18 mouse cellular contexts compared by ENCODE assay signal in genomic region chr2:134717815-134718362, GRCm38 (mm10).
A peak's percentile ranks its signal among the peaks of the same experiment; 100 is the strongest.
DNase-seq lines count a peak whose midpoint lies in the region; ATAC-seq and TF ChIP-seq lines count a peak whose summit lies in the region.
"Had no signal": no experiment of that assay in that cellular context is flagged by ENCODE, and none has a peak within 500 bp of the region (broad histone marks: within the 10 kb centered on the region; RNA-seq: fewer than 3 reads in every experiment).

No protein-coding gene starts in this region.

- peak; percentile 50; the same call in 1 of the 2 replicates for ATAC-seq in hindbrain, embryonic 16.5 days
- ATAC-seq in hindbrain, embryonic 13.5 days (ENCODE audit: low FRiP score) = no peak
- no peak for ATAC-seq in embryonic facial prominence, embryonic 14.5 days (ENCODE audit: low read depth)
- ATAC-seq: lung, postnatal 0 days had no signal

- H3K27me3 ChIP-seq in hindbrain, embryonic 16.5 days (replicated peaks; ENCODE audit: control insufficient read depth, insufficient read depth, low read length) = no peaks in the 10 kb centered on the region
- no peaks in the 10 kb centered on the region for H3K27me3 ChIP-seq in hindbrain, embryonic 13.5 days
- H3K27me3 ChIP-seq in embryonic facial prominence, embryonic 14.5 days (replicated peaks; ENCODE audit: control insufficient read depth, insufficient read depth, low read length) = no peaks in the 10 kb centered on the region
- H3K27me3 ChIP-seq in heart, adult 2 months (ENCODE audit: control insufficient read depth, insufficient read depth, low read length) = no peaks in the 10 kb centered on the region
- H3K27me3 ChIP-seq: forebrain, embryonic 12.5 days; heart, embryonic 12.5 days; limb, embryonic 13.5 days; neural tube, embryonic 13.5 days had no signal

- H3K36me3 ChIP-seq in hindbrain, embryonic 16.5 days (ENCODE audit: control insufficient read depth, insufficient read depth, low read length) = no peaks in the 10 kb centered on the region
- H3K36me3 ChIP-seq in hindbrain, embryonic 13.5 days = no peaks in the 10 kb centered on the region
- H3K36me3 ChIP-seq in embryonic facial prominence, embryonic 14.5 days (ENCODE audit: control insufficient read depth, insufficient read depth, low read length) = no peaks in the 10 kb centered on the region
- H3K36me3 ChIP-seq in heart, adult 2 months (ENCODE audit: control insufficient read depth, insufficient read depth, low read length) = no peaks in the 10 kb centered on the region
- H3K36me3 ChIP-seq: forebrain, embryonic 12.5 days; heart, embryonic 12.5 days; limb, embryonic 13.5 days; neural tube, embryonic 13.5 days had no signal

- peak; percentile 2 to 9 for DNase-seq in left cerebral cortex, postnatal 25 days (ENCODE audit: low spot score in 2 of 2)
- no peak for DNase-seq in left cerebral cortex, postnatal 4 days
- peak; percentile 11 for DNase-seq in brain, embryonic 14.5 days (ENCODE audit: low read depth)
- DNase-seq in embryonic facial prominence, embryonic 14.5 days (ENCODE audit: low spot score) = peak; percentile 29
- DNase-seq in T-cell, adult 2 months (ENCODE audit: low spot score) = no peak
- DNase-seq in heart, adult 2 months = no peak
- DNase-seq: adrenal gland, postnatal 10 days; cerebellum, adult 18-20 months; cerebellum, postnatal 36 days; kidney, postnatal 4 days had no signal

- intact Hi-C loops in left cerebral cortex, postnatal 25 days (cut with DNase I) = no loop called here
- intact Hi-C loops in left cerebral cortex, postnatal 4 days (cut with DNase I) = no loop called here
- intact Hi-C loops in heart, adult 2 months (cut with DNase I) = no loop called here

- no peak for TF ChIP-seq POLR2A in brain, embryonic 14.5 days (IDR thresholded peaks at IDR 0.05; ENCODE audit: borderline replicate concordance, extremely low read depth, insufficient read depth, insufficient read length, poor library complexity, severe bottlenecking)
- no peak for TF ChIP-seq POLR2A in heart, adult 2 months (IDR thresholded peaks at IDR 0.05; ENCODE audit: insufficient read depth, low read depth, low read length)

- H3K4me2 ChIP-seq in hindbrain, embryonic 16.5 days (ENCODE audit: low read length) = no peak overlapping the region
- H3K4me2 ChIP-seq in hindbrain, embryonic 13.5 days = no peak overlapping the region
- no peak overlapping the region for H3K4me2 ChIP-seq in embryonic facial prominence, embryonic 14.5 days (ENCODE audit: low read depth, low read length)
- H3K4me2 ChIP-seq: forebrain, embryonic 12.5 days; heart, embryonic 12.5 days; limb, embryonic 13.5 days; neural tube, embryonic 13.5 days had no signal

- no peaks in the 10 kb centered on the region for H3K79me2 ChIP-seq in heart, adult 2 months (replicated peaks; ENCODE audit: control insufficient read depth, insufficient read depth, low read length)

- H3K4me1 ChIP-seq in hindbrain, embryonic 16.5 days (ENCODE audit: control insufficient read depth, insufficient read depth, low read depth, low read length) = no peaks in the 10 kb centered on the region
- no peaks in the 10 kb centered on the region for H3K4me1 ChIP-seq in hindbrain, embryonic 13.5 days (replicated peaks)
- H3K4me1 ChIP-seq in embryonic facial prominence, embryonic 14.5 days (ENCODE audit: control insufficient read depth, insufficient read depth, low read length) = no peaks in the 10 kb centered on the region
- no peaks in the 10 kb centered on the region for H3K4me1 ChIP-seq in heart, adult 2 months (ENCODE audit: control insufficient read depth, insufficient read depth, low read length)
- H3K4me1 ChIP-seq: forebrain, embryonic 12.5 days; heart, embryonic 12.5 days; limb, embryonic 13.5 days; neural tube, embryonic 13.5 days had no signal

- H3K4me3 ChIP-seq in hindbrain, embryonic 16.5 days (ENCODE audit: low read length) = no peak overlapping the region
- no peak overlapping the region for H3K4me3 ChIP-seq in hindbrain, embryonic 13.5 days
- H3K4me3 ChIP-seq in embryonic facial prominence, embryonic 14.5 days (ENCODE audit: low read depth, low read length) = no peak overlapping the region
- no peak overlapping the region for H3K4me3 ChIP-seq in heart, adult 2 months
- H3K4me3 ChIP-seq: forebrain, embryonic 12.5 days; heart, embryonic 12.5 days; limb, embryonic 13.5 days; neural tube, embryonic 13.5 days had no signal

- no peaks in the 10 kb centered on the region for H3K9me3 ChIP-seq in hindbrain, embryonic 16.5 days (ENCODE audit: control insufficient read depth, low read length)
- no peaks in the 10 kb centered on the region for H3K9me3 ChIP-seq in hindbrain, embryonic 13.5 days
- H3K9me3 ChIP-seq in embryonic facial prominence, embryonic 14.5 days (ENCODE audit: control insufficient read depth, low read length) = no peaks in the 10 kb centered on the region
- H3K9me3 ChIP-seq: forebrain, embryonic 12.5 days; heart, embryonic 12.5 days; limb, embryonic 13.5 days; neural tube, embryonic 13.5 days had no signal

- 73% methylated on average over 2 of the region's 2 CpGs for WGBS in hindbrain, embryonic 16.5 days
- 89% methylated on average over 2 of the region's 2 CpGs for WGBS in hindbrain, embryonic 13.5 days
- WGBS in embryonic facial prominence, embryonic 14.5 days = 61% methylated on average over 2 of the region's 2 CpGs
- WGBS in heart, adult 2 months = 68% methylated on average over 2 of the region's 2 CpGs

- no peak overlapping the region for H3K9ac ChIP-seq in hindbrain, embryonic 16.5 days (ENCODE audit: low read depth, low read length)
- no peak overlapping the region for H3K9ac ChIP-seq in hindbrain, embryonic 13.5 days
- H3K9ac ChIP-seq in embryonic facial prominence, embryonic 14.5 days (ENCODE audit: low read depth, low read length) = no peak overlapping the region
- no peak overlapping the region for H3K9ac ChIP-seq in heart, adult 2 months (ENCODE audit: low read depth, low read length)
- H3K9ac ChIP-seq: forebrain, embryonic 12.5 days; heart, embryonic 12.5 days; limb, embryonic 13.5 days; liver, embryonic 14.5 days; neural tube, embryonic 13.5 days had no signal

- no peak for TF ChIP-seq EP300 in heart, adult 2 months (IDR thresholded peaks at IDR 0.05; ENCODE audit: insufficient read depth, low read depth, low read length)

- TF ChIP-seq CTCF in brain, embryonic 14.5 days (IDR thresholded peaks at IDR 0.05; ENCODE audit: borderline replicate concordance, extremely low read depth, insufficient read depth, insufficient read length) = no peak
- no peak for TF ChIP-seq CTCF in heart, adult 2 months (IDR thresholded peaks at IDR 0.05)

- no peak overlapping the region for H3K27ac ChIP-seq in hindbrain, embryonic 16.5 days (ENCODE audit: low read depth, low read length)
- no peak overlapping the region for H3K27ac ChIP-seq in hindbrain, embryonic 13.5 days
- no peak overlapping the region for H3K27ac ChIP-seq in embryonic facial prominence, embryonic 14.5 days (replicated peaks; ENCODE audit: low read depth, low read length)
- H3K27ac ChIP-seq in heart, adult 2 months = no peak overlapping the region
- H3K27ac ChIP-seq: forebrain, embryonic 12.5 days; limb, embryonic 13.5 days; liver, embryonic 14.5 days; neural tube, embryonic 13.5 days had no signal

Comparison
In these comparisons a context has a peak if more than half of its experiments do, and no peak if none do; other contexts are left out.
1. DNase-seq: peak in left cerebral cortex, postnatal 25 days (2 of 2), brain, embryonic 14.5 days (single experiment) and embryonic facial prominence, embryonic 14.5 days (single experiment); none in left cerebral cortex, postnatal 4 days (single experiment), T-cell, adult 2 months (single experiment) and heart, adult 2 months (0 of 2).